Mouse (Mus musculus): ENCODE results near the gene Fabp3.

Gene Fabp3

GRCm38 (mm10) chr4:130325446-130325845 lies 17.1 kb downstream of the Fabp3 start:
- DNase-seq (ENCODE audit: low spot score), result no peak

- DNase-seq (ENCODE audit: low spot score), result no peak
Measured at GRCm38 (mm10) chr4:130327366-130327765, 19.0 kb downstream of the Fabp3 start.

GRCm38 (mm10) chr4:130335867-130336266 lies 27.5 kb downstream of the Fabp3 start:
- no peak for DNase-seq (ENCODE audit: low spot score)

- peak; percentile 78 for DNase-seq (ENCODE audit: low spot score)
Measured at GRCm38 (mm10) chr4:130341691-130342090, 33.3 kb downstream of the Fabp3 start.

GRCm38 (mm10) chr4:130349666-130350065 lies 41.3 kb downstream of the Fabp3 start:
- DNase-seq (ENCODE audit: low spot score), result no peak

GRCm38 (mm10) chr4:130350690-130351422 lies 42.5 kb downstream of the Fabp3 start:
- DNase-seq (ENCODE audit: low spot score), result no peak

- no peak for DNase-seq (ENCODE audit: low spot score)
Measured at GRCm38 (mm10) chr4:130352588-130352987, 44.2 kb downstream of the Fabp3 start.

GRCm38 (mm10) chr4:130357946-130358345 lies 49.6 kb downstream of the Fabp3 start:
- no peak for DNase-seq (ENCODE audit: low spot score)

- DNase-seq (ENCODE audit: low spot score), result peak; percentile 100
Measured at GRCm38 (mm10) chr4:130359486-130360237, 51.3 kb downstream of the Fabp3 start, which contains the start of the genes Zcchc17 and Snrnp40. TSS of gene Zcchc17 (minus strand) at chr4:130359943. TSS of gene Snrnp40 (plus strand) at chr4:130360132.

GRCm38 (mm10) chr4:130360238-130360590 lies 51.8 kb downstream of the Fabp3 start:
- DNase-seq (ENCODE audit: low spot score), result no peak
